Mouse (Mus musculus): ENCODE data around the gene Enox1.
"Not testable (repeated sequence)": the region's sequence is repeated elsewhere in the genome, so short reads cannot be mapped to it uniquely, and the experiment has no call there.

The Enox1 gene

GRCm38 (mm10) chr14:77529201-77529600 is 372.6 kb downstream of the Enox1 start:
- DNase-seq: no peak

DNA sequence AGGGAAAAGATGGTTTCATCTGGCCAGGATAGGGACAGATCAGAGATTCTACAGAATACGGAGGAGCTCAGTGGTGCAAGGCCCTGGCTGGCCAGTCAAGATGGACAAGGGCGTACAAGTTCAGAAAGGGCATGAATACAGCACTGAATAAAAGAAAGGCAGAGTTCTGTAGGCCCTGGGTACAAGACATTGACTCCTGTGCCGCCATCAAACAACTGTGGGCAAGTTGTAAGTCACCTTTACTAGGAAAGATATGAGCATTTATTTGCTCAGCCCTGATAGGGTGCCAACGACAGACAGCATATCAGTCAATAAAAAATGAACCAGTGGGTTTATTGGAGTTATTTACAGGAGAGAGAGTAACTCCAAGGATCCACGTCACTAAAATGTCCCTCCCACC is 373.1 kb downstream of the Enox1 start:
- DNase-seq: no peak

DNA sequence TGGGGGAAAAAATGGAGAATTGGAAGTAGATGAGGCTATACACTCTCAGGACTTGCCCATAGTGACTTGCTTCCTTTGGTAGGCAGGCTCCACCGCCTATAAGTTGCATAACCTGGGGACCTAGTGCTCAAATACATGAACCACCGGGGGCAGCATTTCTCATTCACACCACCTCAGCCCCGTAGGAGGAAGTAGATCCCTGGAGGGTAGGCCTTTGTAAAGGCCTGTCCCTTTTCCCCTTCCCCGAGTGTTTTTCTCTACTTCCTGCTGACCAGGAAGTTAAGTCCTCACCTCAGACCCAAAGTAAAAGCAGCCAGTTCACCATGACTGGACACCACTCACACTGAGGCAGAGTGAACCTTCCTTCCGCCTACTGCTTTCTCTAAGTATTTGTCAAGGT is 377.1 kb downstream of the Enox1 start:
- DNase-seq: no peak

- no peak for DNase-seq
Observed at GRCm38 (mm10) chr14:77534120-77534519, 377.6 kb downstream of the Enox1 start.

GRCm38 (mm10) chr14:77536592-77536991 is 380.0 kb downstream of the Enox1 start:
- no peak for DNase-seq

DNA sequence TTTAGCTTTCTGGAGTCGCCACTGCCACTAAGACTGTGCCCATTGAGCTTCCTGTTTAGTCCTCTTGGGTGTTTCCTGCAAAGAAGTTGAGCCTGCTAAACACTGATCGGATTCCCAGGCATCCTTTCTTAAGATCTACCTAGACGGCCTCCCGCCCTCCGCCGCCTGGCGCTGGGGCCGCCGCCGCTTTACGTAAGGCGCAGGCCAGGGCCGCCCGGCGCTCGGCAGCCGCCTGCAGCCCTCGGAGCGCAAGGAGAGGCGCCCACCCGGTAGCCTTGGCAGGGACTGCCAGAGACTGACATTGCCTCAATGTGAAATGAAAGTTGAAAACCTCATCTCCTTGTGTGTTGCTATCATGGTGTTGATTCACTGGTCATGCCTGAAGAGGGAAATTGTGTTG is 383.0 kb downstream of the Enox1 start:
- not testable (repeated sequence) for DNase-seq

- no peak for DNase-seq
Observed at GRCm38 (mm10) chr14:77541925-77542324, 385.4 kb downstream of the Enox1 start.

GRCm38 (mm10) chr14:77546531-77547274 is 390.1 kb downstream of the Enox1 start:
- DNase-seq: no peak

DNA sequence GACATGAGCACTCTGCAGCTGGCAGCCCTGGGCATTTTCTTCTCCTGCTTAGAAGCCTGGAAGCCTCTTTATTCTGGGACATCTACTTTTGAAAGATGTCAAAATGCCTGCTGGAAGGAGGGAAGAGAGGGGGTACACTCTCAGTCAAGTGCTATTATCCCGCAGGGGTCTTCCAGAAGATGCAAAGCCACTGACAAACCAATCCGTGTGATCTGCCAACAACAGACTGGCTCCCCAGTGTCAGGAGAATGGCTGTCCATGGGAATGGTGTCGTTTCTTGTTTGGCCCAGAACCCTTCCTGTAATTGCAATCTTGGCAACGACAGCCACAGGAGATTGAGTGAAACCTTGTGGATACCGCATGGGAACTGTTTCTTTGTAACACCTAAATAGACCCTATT is 390.8 kb downstream of the Enox1 start:
- no peak for DNase-seq

GRCm38 (mm10) chr14:77548963-77549362 is 392.4 kb downstream of the Enox1 start:
- DNase-seq: no peak

- no peak for DNase-seq
Observed at GRCm38 (mm10) chr14:77557446-77558070, 401.0 kb downstream of the Enox1 start.

DNA sequence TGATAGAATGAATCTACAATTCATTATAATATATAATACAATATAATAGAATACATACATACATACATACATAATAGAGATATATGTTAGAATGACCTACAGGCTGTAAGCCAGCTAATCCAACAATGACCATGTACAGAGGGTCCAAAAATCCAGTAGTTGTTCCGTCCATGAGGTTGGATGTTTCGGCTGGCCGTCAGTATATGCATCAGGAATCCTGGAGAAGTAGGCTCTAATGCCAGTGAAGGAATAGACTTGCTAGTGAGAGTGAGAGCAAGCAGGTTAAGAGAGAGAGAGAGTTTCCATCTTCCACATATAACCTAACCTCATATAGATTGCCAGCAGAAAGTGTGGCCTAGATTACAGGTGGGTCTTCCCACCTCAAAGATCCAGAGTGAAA is 402.3 kb downstream of the Enox1 start:
- no peak for DNase-seq

GRCm38 (mm10) chr14:77559792-77560191 is 403.2 kb downstream of the Enox1 start:
- no peak for DNase-seq

DNA sequence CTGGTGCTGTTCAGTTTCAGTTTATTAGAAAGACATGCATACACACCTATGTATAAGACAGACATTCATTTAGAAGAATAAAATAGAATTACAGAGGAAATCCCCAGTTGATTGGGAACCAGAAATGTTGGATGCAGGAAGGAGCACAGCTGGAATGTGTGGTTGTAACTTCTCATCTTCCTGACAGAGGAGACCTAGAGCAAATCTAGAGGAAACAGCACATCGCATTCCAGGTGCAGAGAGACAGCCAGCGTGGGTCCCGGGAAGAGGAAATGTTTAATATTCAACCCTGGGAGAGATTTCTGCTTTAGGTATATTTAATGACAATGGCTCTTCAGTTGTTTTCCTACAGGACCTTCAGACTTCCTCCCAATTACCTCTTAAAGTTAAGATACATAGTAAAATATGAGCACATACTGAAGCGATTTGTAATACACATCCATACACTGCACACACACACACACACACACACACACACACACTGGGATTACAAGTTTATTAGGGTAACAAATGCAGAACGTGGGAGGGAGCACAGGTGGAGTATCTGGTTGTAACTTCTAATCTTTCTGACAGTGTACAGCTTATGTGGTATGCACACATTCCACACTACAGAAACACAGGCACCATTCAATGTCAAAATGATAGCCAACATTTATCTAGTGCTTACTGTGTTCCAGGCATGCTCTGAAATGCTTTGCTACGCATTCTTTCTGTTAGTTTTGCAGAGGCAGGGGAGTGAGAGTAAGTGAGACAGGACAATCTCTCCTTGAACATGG is 405.4 kb downstream of the Enox1 start:
- no peak for DNase-seq

GRCm38 (mm10) chr14:77563922-77564321 is 407.4 kb downstream of the Enox1 start:
- DNase-seq: no peak

GRCm38 (mm10) chr14:77567120-77567519 is 410.6 kb downstream of the Enox1 start:
- DNase-seq: no peak

- no peak for DNase-seq
Observed at GRCm38 (mm10) chr14:77574436-77574835, 417.9 kb downstream of the Enox1 start.

DNA sequence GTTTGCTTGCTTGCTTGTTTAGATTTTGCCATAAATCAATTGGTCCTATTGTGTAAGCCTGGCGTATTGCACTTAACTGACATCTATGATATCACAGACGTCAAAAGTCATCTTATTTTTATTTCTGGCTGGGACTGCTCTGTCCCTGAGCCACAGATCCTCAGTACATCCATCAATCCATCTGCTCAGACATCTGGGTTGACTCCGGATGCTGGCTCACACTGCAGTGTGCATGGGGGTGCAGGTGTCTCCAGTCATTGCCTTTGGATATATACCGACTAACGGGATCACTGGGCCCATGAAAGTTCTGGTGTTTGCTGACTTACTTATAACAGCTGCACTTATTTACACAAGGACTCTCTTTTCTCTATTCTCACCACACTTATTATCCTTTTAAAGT is 419.8 kb downstream of the Enox1 start:
- no peak for DNase-seq

DNA sequence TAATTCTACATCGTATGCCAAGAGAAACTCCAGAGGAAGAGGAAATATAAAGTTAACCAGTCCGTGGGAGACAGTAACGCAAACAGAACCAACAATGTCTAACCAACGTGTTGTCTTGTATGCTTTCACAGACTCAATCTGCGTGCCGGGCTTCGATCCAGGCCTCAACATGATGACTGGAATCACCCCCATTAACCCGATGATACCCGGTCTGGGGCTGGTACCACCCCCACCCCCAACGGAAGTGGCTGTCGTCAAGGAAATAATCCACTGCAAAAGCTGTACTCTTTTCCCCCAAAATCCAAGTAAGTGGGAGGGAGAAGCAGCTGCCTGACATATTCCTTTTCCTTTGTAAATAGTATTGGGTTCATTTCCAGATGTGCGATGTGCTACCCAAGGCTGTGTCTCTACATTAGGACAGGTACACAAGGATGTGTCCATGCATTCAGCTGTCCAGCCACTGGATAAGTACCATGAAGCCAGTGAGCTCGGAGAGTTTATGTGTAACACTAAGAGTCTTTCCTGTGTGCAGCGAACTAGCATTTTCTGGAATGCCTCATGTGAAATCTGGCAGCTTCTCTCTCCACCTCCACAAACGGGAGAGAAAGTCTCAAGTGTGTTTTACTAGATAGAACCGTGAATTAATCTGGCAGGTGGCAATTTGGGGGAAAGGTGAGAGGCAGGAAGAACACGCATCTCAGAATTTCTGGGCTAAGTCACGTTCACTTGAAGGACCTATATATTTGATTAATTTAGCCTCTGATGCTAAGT is 421.1 kb downstream of the Enox1 start:
- no peak for DNase-seq

- no peak for DNase-seq
Observed at GRCm38 (mm10) chr14:77578355-77578754, 421.8 kb downstream of the Enox1 start.

- no peak for DNase-seq
Observed at GRCm38 (mm10) chr14:77580106-77580936, 423.8 kb downstream of the Enox1 start.

GRCm38 (mm10) chr14:77580937-77581270 is 424.3 kb downstream of the Enox1 start:
- peak; percentile 50 for DNase-seq
